Mouse (Mus musculus) cerebellum, adult 2 months (tissue): ENCODE results near the gene Il17rc. TPM values are rescaled to one million over a fixed set of nuclear protein-coding genes. Genes with fewer than 3 reads are reported as not detected.

ENCODE experiments used
- DNase-seq, 2 experiments: peaks; one replicate each; pipeline ENCODE4 v3.0.0; 2021
- H3K27ac ChIP-seq: fragments of 200-500 bp; 2 replicates; pipeline ENCODE4 v1.5.1; 2012; ENCODE audit warnings: low read length, control low read depth, inconsistent platforms; ENCODE audit not compliant: insufficient read depth
- H3K27me3 ChIP-seq: fragments of 200-500 bp; 2 replicates; pipeline ENCODE4 v1.6.1; 2012; ENCODE audit warnings: inconsistent platforms, mild to moderate bottlenecking, low read length, moderate library complexity; ENCODE audit not compliant: control insufficient read depth, insufficient read depth
- H3K4me1 ChIP-seq: fragments of 200-500 bp; 2 replicates; pipeline ENCODE4 v1.6.1; 2011; ENCODE audit warnings: low read length; ENCODE audit not compliant: control insufficient read depth, insufficient read depth
- H3K4me3 ChIP-seq: fragments of 200-500 bp; replicated peaks from 2 replicates; pipeline ENCODE3; 2011; ENCODE audit warnings: mild to moderate bottlenecking, low read depth, low read length, control low read depth; ENCODE audit not compliant: insufficient read depth
- CTCF ChIP-seq: fragments of 200-500 bp; IDR thresholded peaks from 2 replicates; pipeline ENCODE4 v1.5.1; 2011; ENCODE audit warnings: low read depth, mild to moderate bottlenecking, control low read depth, low read length, moderate library complexity, borderline replicate concordance; ENCODE audit not compliant: insufficient read depth
- POLR2A ChIP-seq: fragments of 200-500 bp; IDR thresholded peaks from 2 replicates; pipeline ENCODE4 v1.6.1; 2011; ENCODE audit warnings: low read length, control low read depth, borderline replicate concordance; ENCODE audit not compliant: insufficient read depth
- WGBS: fragments of 180-500 bp; shearing (Covaris S2); methylation state at CpG from one replicate; pipeline ENCODE4 v1.1.7; 2018; 5-methylcytosine and 5-hydroxymethylcytosine counted together
- polyA plus RNA-seq: library from polyadenylated mRNA; depleted of rRNA; stranded (reverse); fragments of >200 nt; gene quantifications from 2 replicates; pipeline ENCODE4 v1.2.3, GENCODE M21; 2012

Gene Il17rc
- polyA plus RNA-seq, 1 experiment: 6.6 TPM

GRCm38 (mm10) chr6:113505689-113506088 is 34.5 kb downstream of the Il17rc start:
- DNase-seq: no peak
- 92% methylated on average over 1 of the region's 1 CpGs for WGBS
- H3K27ac ChIP-seq: no peak overlapping the region
- H3K27me3 ChIP-seq: no peaks in the 10 kb centered on the region
- H3K4me3 ChIP-seq: no peak overlapping the region
- TF ChIP-seq CTCF: no peak
- no peak for TF ChIP-seq POLR2A
- H3K4me1 ChIP-seq: peaks cover 12% of the 10 kb centered on the region

GRCm38 (mm10) chr6:113507130-113507529 is 35.9 kb downstream of the Il17rc start:
- H3K27ac ChIP-seq: no peak overlapping the region
- no peak for DNase-seq
- peaks cover 12% of the 10 kb centered on the region for H3K4me1 ChIP-seq
- no peak overlapping the region for H3K4me3 ChIP-seq
- no peaks in the 10 kb centered on the region for H3K27me3 ChIP-seq
- TF ChIP-seq POLR2A (no peak), CTCF (no peak)

- H3K27ac ChIP-seq: peak overlapping the region; percentile 39
- peaks cover 12% of the 10 kb centered on the region for H3K4me1 ChIP-seq
- DNase-seq: peak in 1 of 2 experiments; percentile 28
- no peak for TF ChIP-seq POLR2A
- no peak for TF ChIP-seq CTCF
- no peaks in the 10 kb centered on the region for H3K27me3 ChIP-seq
- WGBS: 33% methylated on average over 7 of the region's 7 CpGs
- no peak overlapping the region for H3K4me3 ChIP-seq
Observed at GRCm38 (mm10) chr6:113508272-113508946, 37.2 kb downstream of the Il17rc start.

GRCm38 (mm10) chr6:113508947-113509280 is 37.7 kb downstream of the Il17rc start:
- peak overlapping the region; percentile 39; the same call in 1 of the 2 replicates for H3K27ac ChIP-seq
- TF ChIP-seq CTCF (no peak), POLR2A (0 out of 2 replicates have a peak, but pooled peaks have one; percentile 17)
- no peak overlapping the region for H3K4me3 ChIP-seq
- WGBS: 3% methylated on average over 5 of the region's 5 CpGs
- no peaks in the 10 kb centered on the region for H3K27me3 ChIP-seq
- peaks cover 12% of the 10 kb centered on the region for H3K4me1 ChIP-seq
- peak; percentile 75 to 85 for DNase-seq

GRCm38 (mm10) chr6:113513944-113514343 is 42.7 kb downstream of the Il17rc start:
- TF ChIP-seq POLR2A (no peak), CTCF (no peak)
- H3K4me1 ChIP-seq: no peaks in the 10 kb centered on the region
- DNase-seq: no peak
- no peak overlapping the region for H3K4me3 ChIP-seq
- no peaks in the 10 kb centered on the region for H3K27me3 ChIP-seq
- H3K27ac ChIP-seq: no peak overlapping the region
- 79% methylated on average over 6 of the region's 6 CpGs for WGBS

GRCm38 (mm10) chr6:113514600-113514999 is 43.4 kb downstream of the Il17rc start:
- DNase-seq: no peak
- no peak for TF ChIP-seq CTCF
- no peak for TF ChIP-seq POLR2A

GRCm38 (mm10) chr6:113517434-113518080 is 46.3 kb downstream of the Il17rc start:
- DNase-seq: no peak
- H3K27ac ChIP-seq: no peak overlapping the region
- WGBS: 86% methylated on average over 8 of the region's 8 CpGs
- H3K27me3 ChIP-seq: no peaks in the 10 kb centered on the region
- no peak overlapping the region for H3K4me3 ChIP-seq
- H3K4me1 ChIP-seq: no peaks in the 10 kb centered on the region
- TF ChIP-seq POLR2A (no peak), CTCF (no peak)

More at GRCm38 (mm10) chr6:113514600-113514999, 43.4 kb downstream of the Il17rc start:
- Histone ChIP-seq H3K27ac (no peak overlapping the region), H3K4me3 (no peak overlapping the region), H3K4me1 (no peaks in the 10 kb centered on the region), H3K27me3 (no peaks in the 10 kb centered on the region)
- WGBS: 97% methylated on average over 3 of the region's 3 CpGs

GRCm38 (mm10) chr6:113522310-113522709 is 51.1 kb downstream of the Il17rc start:
- TF ChIP-seq POLR2A (no peak), CTCF (no peak)
- H3K4me1 ChIP-seq: peaks cover 3% of the 10 kb centered on the region; the same call in 1 of the 2 replicates
- H3K27me3 ChIP-seq: no peaks in the 10 kb centered on the region
- WGBS: 94% methylated on average over 1 of the region's 1 CpGs
- DNase-seq: no peak
- no peak overlapping the region for H3K4me3 ChIP-seq
- no peak overlapping the region for H3K27ac ChIP-seq
